Mouse (Mus musculus) heart, embryonic 11.5 days (tissue): ENCODE results near the gene Zp3. TPM values are rescaled to one million over a fixed set of nuclear protein-coding genes. Genes with fewer than 3 reads are reported as not detected.

Source experiments
- ATAC-seq: fragments of 200-750 bp; cut with Nextera tagmentation; replicated peaks from 2 replicates; pipeline ENCODE4 v1.8.0; 2017; ENCODE audit warnings: moderate library complexity; ENCODE audit not compliant: insufficient number of reproducible peaks, low FRiP score, low TSS enrichment
- H3K27ac ChIP-seq: fragments of 300-500 bp; sonication (generic); 2 replicates; pipeline ENCODE4 v1.5.1; 2014; ENCODE audit warnings: mild to moderate bottlenecking, low read depth, low read length
- H3K27me3 ChIP-seq: fragments of 300-500 bp; sonication (generic); 2 replicates; pipeline ENCODE4 v1.6.1; 2014; ENCODE audit warnings: mild to moderate bottlenecking, low read length, mixed read lengths; ENCODE audit not compliant: control insufficient read depth, insufficient read depth
- H3K36me3 ChIP-seq: fragments of 300-500 bp; sonication (generic); 2 replicates; pipeline ENCODE4 v1.6.1; 2014; ENCODE audit warnings: mild to moderate bottlenecking, low read length, moderate library complexity, mixed read lengths; ENCODE audit not compliant: control insufficient read depth, insufficient read depth
- H3K4me1 ChIP-seq: fragments of 300-500 bp; sonication (generic); 2 replicates; pipeline ENCODE4 v1.6.1; 2014; ENCODE audit warnings: low read length; ENCODE audit not compliant: control insufficient read depth, insufficient read depth
- H3K4me2 ChIP-seq: fragments of 300-500 bp; sonication (generic); 2 replicates; pipeline ENCODE4 v1.6.1; 2014; ENCODE audit warnings: mild to moderate bottlenecking, moderate library complexity
- H3K4me3 ChIP-seq: fragments of 300-500 bp; sonication (generic); 2 replicates; pipeline ENCODE4 v1.5.1; 2014; ENCODE audit warnings: low read depth, low read length
- H3K9ac ChIP-seq: fragments of 300-500 bp; sonication (generic); 2 replicates; pipeline ENCODE4 v1.6.1; 2014; ENCODE audit warnings: mild to moderate bottlenecking, low read depth, low read length, moderate library complexity
- H3K9me3 ChIP-seq: fragments of 300-500 bp; sonication (generic); replicated peaks from 2 replicates; pipeline ENCODE4 v1.6.1; 2016; ENCODE audit warnings: low read length; ENCODE audit not compliant: control insufficient read depth
- WGBS: fragments of 180-500 bp; shearing (Covaris S2); extraction: QIAGEN DNeasy Blood & Tissue Kit; methylation state at CpG from one replicate; pipeline ENCODE4 v1.1.7; 2014; ENCODE audit not compliant: insufficient replicate concordance; 5-methylcytosine and 5-hydroxymethylcytosine counted together
- polyA plus RNA-seq: library from polyadenylated mRNA; unstranded; fragments of >200 nt; fragmentation: Nextera tagmentation; extraction: Ambion mirVana; gene quantifications from 2 replicates; pipeline ENCODE4 v1.2.1, GENCODE M21; 2014

Gene Zp3
- 0.16 TPM in 1 of 2 replicates, not detected in the other for polyA plus RNA-seq

DNA sequence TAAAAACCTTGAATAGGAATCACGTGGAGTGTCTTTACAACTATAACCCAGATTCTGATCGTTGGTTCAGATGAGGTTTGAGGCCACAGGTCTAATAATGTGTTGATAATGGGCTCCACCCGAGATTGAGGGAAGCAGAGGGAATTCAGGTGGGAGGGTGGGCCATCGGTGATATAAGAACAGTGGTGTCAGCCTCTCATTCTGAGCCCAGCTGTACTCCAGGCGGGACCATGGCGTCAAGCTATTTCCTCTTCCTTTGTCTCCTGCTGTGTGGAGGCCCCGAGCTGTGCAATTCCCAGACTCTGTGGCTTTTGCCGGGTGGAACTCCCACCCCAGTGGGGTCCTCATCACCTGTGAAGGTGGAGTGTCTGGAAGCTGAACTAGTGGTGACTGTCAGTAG lies at the start of gene Zp3:
Gene Zp3, plus strand, starts transcription at position 196 of the 400 bp plus-strand sequence.
- Histone ChIP-seq H3K27ac (no peak within 1 kb of the TSS), H3K27me3 (no peaks in the 10 kb centered on the region), H3K4me3 (no peak within 1 kb of the TSS), H3K4me1 (no peaks in the 10 kb centered on the region), H3K36me3 (no peaks in the 10 kb centered on the region), H3K4me2 (no peak within 1 kb of the TSS), H3K9me3 (no peaks in the 10 kb centered on the region), H3K9ac (no peak within 1 kb of the TSS)
- WGBS = 66% methylated on average over 8 of the region's 8 CpGs
- ATAC-seq = no peak

- Histone ChIP-seq H3K27ac (no peak overlapping the region), H3K4me1 (peaks cover 8% of the 10 kb centered on the region; the same call in 1 of the 2 replicates), H3K4me3 (no peak overlapping the region), H3K36me3 (peaks cover 24% of the 10 kb centered on the region), H3K27me3 (no peaks in the 10 kb centered on the region), H3K9me3 (no peaks in the 10 kb centered on the region), H3K9ac (0 out of 2 replicates have a peak overlapping the region, but pooled peaks have one; percentile 12), H3K4me2 (no peak overlapping the region)
- no peak for ATAC-seq
- WGBS = 84% methylated on average over 9 of the region's 9 CpGs
Observed at GRCm38 (mm10) chr5:135931526-135931925, 48.4 kb upstream of the Zp3 start.

- Histone ChIP-seq H3K9me3 (no peaks in the 10 kb centered on the region), H3K4me2 (peak overlapping the region; percentile 79; the same call in 1 of the 2 replicates), H3K4me3 (no peak overlapping the region), H3K36me3 (peaks cover 19% of the 10 kb centered on the region), H3K27me3 (no peaks in the 10 kb centered on the region), H3K4me1 (peaks cover 8% of the 10 kb centered on the region; the same call in 1 of the 2 replicates), H3K27ac (no peak overlapping the region), H3K9ac (no peak overlapping the region)
- ATAC-seq = no peak
- 71% methylated on average over 2 of the region's 2 CpGs for WGBS
Observed at GRCm38 (mm10) chr5:135932359-135932758, 47.5 kb upstream of the Zp3 start.

DNA sequence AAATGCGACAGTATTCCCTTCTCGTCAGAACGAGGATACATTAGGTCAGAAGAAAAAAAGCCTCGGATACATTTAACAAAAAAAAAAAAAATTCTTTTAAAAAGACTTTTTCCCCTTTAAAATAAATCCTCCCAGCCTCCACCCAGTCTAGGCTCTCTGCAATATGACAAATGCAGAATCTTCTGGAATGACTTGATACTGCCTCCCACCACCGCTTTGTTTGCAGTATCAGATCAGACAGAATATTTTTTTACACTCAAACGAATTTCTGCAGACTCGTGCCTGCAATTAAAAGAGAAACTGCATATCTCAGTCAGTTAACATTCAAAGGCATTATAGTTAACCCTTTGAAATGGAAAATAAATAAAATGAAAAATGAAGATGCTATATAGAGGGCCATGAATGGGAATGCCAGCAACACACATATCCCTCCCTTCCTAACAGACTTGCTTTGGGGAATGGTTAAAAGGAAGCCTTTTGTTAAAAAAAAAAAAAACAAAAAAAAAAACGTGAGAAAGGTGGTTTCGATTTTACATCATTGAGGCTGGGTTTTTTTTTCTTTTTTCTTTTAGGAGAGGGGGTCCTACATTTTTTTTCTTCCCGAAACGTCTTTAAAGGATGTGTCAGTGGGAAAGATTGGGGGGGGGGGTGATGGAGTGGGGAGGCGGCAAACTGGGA lies 46.5 kb upstream of the Zp3 start:
- Histone ChIP-seq H3K4me2 (peak overlapping the region; percentile 79), H3K9ac (peak overlapping the region; percentile 97), H3K27ac (peak overlapping the region; percentile 98), H3K27me3 (no peaks in the 10 kb centered on the region), H3K4me1 (peaks cover 8% of the 10 kb centered on the region; the same call in 1 of the 2 replicates), H3K9me3 (no peaks in the 10 kb centered on the region), H3K4me3 (peak overlapping the region; percentile 97), H3K36me3 (peaks cover 19% of the 10 kb centered on the region)
- 12% methylated on average over 12 of the region's 12 CpGs for WGBS
- no peak for ATAC-seq

GRCm38 (mm10) chr5:135933900-135934441 lies 45.9 kb upstream of the Zp3 start:
- H3K9ac ChIP-seq = peak overlapping the region; percentile 97
- under 1% methylated on average over 35 of the region's 35 CpGs for WGBS
- H3K4me2 ChIP-seq = peak overlapping the region; percentile 79
- H3K4me1 ChIP-seq = peaks cover 8% of the 10 kb centered on the region; the same call in 1 of the 2 replicates
- peak overlapping the region; percentile 97 for H3K4me3 ChIP-seq
- ATAC-seq = peak; percentile 63
- H3K36me3 ChIP-seq = peaks cover 19% of the 10 kb centered on the region
- H3K27ac ChIP-seq = peak overlapping the region; percentile 98
- H3K27me3 ChIP-seq = no peaks in the 10 kb centered on the region
- H3K9me3 ChIP-seq = no peaks in the 10 kb centered on the region

DNA sequence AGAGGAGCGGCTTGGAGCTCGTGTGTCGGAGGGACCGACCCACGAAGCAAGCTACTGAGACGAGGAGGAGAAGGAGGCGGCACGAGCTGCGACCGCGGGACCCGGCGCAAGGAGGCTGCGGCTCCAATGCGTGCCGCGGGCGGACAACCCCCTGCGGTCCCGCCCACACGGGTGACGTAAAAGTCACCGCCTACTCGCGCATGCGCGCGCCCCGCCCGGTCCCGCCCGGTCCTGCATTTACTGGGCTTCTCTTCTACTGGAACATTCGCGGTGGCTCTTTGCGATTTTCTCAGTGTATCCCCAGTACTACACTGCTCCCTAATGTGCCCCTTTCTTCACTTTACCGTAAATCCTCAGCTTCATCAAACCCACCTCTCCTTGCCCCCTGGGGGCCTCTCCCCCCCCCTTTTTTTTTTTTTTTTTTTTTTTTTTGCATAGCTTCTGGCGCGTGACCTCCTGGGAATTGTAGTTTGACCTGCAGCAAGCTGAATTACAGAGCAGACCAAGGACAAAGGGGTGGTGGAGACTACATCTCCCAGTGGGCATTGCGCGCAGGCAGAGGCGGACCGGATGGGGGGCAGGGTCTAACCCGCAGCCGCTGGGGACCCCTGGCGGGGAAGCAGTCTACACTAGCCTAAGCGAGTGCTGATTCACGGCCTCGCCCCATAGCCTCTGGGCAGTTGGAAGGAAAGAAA lies 45.3 kb upstream of the Zp3 start, which contains the start of gene Ywhag:
Gene Ywhag, minus strand, starts transcription at position 136 of the 695 bp plus-strand sequence.
- Histone ChIP-seq H3K27me3 (no peaks in the 10 kb centered on the region), H3K4me1 (peaks cover 8% of the 10 kb centered on the region; the same call in 1 of the 2 replicates), H3K27ac (peak within 1 kb of the TSS; percentile 98), H3K4me2 (peak within 1 kb of the TSS; percentile 79), H3K9me3 (no peaks in the 10 kb centered on the region), H3K36me3 (peaks cover 12% of the 10 kb centered on the region), H3K4me3 (peak within 1 kb of the TSS; percentile 97), H3K9ac (peak within 1 kb of the TSS; percentile 97)
- ATAC-seq = peak; percentile 97
- under 1% methylated on average over 47 of the region's 48 CpGs for whole genome bisulfite sequencing

DNA sequence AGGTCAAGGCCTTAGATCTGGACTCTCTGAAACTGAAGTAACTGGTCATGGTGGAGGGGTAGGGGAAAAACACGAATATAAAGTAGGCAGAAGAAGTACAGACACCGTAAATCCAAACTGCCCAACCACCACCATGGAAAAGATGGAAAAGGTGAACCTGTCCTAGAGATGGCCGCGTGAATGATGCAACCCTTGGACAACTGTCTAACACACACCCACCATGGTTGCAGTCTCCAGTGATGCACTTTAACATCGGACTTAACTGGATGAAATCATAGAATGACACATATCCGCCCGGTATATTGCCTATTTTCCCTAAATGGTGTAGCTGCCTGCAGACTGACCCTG lies 44.7 kb upstream of the Zp3 start:
- Histone ChIP-seq H3K4me1 (peaks cover 8% of the 10 kb centered on the region; the same call in 1 of the 2 replicates), H3K27ac (peak overlapping the region; percentile 98), H3K36me3 (peaks cover 9% of the 10 kb centered on the region), H3K4me3 (peak overlapping the region; percentile 97), H3K4me2 (peak overlapping the region; percentile 79), H3K9me3 (no peaks in the 10 kb centered on the region), H3K9ac (peak overlapping the region; percentile 60), H3K27me3 (no peaks in the 10 kb centered on the region)
- ATAC-seq = peak; percentile 19; the same call in 1 of the 2 replicates
- WGBS = 49% methylated on average over 7 of the region's 7 CpGs

DNA sequence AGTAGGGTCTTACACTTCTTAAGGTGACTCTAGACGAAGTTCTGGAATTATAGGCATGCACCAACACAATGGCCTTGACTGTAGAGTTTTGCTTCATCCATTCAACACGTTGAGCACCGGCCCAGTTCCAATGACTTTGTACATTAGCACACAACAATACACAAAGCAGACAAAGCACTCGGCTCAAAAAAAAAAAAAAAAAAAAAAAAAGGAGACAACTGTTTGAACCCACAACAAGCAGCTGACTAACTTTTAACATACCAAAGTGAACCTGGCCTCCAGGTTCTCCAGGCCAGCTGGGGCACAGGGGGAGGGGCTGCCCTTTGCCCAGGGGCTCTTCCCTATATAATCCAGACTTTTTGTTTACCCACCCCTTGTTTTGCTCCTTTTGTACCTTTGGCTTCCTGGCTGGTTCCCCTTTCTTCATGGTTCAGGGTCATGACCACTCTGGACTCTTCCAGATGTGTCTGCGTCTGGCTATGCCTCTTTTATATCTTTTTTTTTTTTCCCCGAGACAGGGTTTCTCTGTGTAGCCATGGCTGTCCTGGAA lies 44.2 kb upstream of the Zp3 start:
- ATAC-seq = no peak
- WGBS = 75% methylated on average over 6 of the region's 6 CpGs
- H3K4me1 ChIP-seq = peaks cover 8% of the 10 kb centered on the region; the same call in 1 of the 2 replicates
- peaks cover 4% of the 10 kb centered on the region for H3K36me3 ChIP-seq
- no peak overlapping the region for H3K27ac ChIP-seq
- no peak overlapping the region for H3K4me3 ChIP-seq
- no peak overlapping the region for H3K9ac ChIP-seq
- H3K27me3 ChIP-seq = no peaks in the 10 kb centered on the region
- H3K4me2 ChIP-seq = no peak overlapping the region; the same call in 1 of the 2 replicates
- H3K9me3 ChIP-seq = no peaks in the 10 kb centered on the region
